Mouse (Mus musculus) thymus, adult 2 months (tissue): Measurements from ENCODE around the gene Slain2. TPM values are rescaled to one million over a fixed set of nuclear protein-coding genes. Genes with fewer than 3 reads are reported as not detected.

Experiments
- DNase-seq: peaks from one replicate; pipeline ENCODE4 v3.0.0; 2021
- H3K27ac ChIP-seq: fragments of 200-500 bp; 2 replicates; pipeline ENCODE4 v1.5.1; 2012; ENCODE audit warnings: low read length, control low read depth; ENCODE audit not compliant: control insufficient read depth, insufficient read depth
- H3K27me3 ChIP-seq: fragments of 200-500 bp; 2 replicates; pipeline ENCODE4 v1.6.1; 2012; ENCODE audit warnings: mild to moderate bottlenecking, low read length, moderate library complexity, mixed read lengths; ENCODE audit not compliant: control insufficient read depth, insufficient read depth
- H3K36me3 ChIP-seq: fragments of 200-500 bp; 2 replicates; pipeline ENCODE4 v1.6.1; 2012; ENCODE audit warnings: mild to moderate bottlenecking, low read length, moderate library complexity; ENCODE audit not compliant: control insufficient read depth, insufficient read depth
- H3K4me1 ChIP-seq: fragments of 200-500 bp; replicated peaks from 2 replicates; pipeline ENCODE4 v1.6.1; 2012; ENCODE audit warnings: low read length; ENCODE audit not compliant: control insufficient read depth, insufficient read depth
- H3K4me3 ChIP-seq: fragments of 200-500 bp; 2 replicates; pipeline ENCODE4 v1.5.1; 2012; ENCODE audit warnings: mild to moderate bottlenecking, low read length, control low read depth, moderate library complexity; ENCODE audit not compliant: control insufficient read depth, insufficient read depth
- CTCF ChIP-seq: fragments of 200-500 bp; IDR thresholded peaks from 2 replicates; pipeline ENCODE4 v1.5.1; 2012; ENCODE audit warnings: mild to moderate bottlenecking, control low read depth, low read length, moderate library complexity, borderline replicate concordance; ENCODE audit not compliant: control insufficient read depth, poor library complexity, insufficient read depth; ENCODE audit errors: extremely low read depth
- POLR2A ChIP-seq: fragments of 200-500 bp; IDR thresholded peaks from 2 replicates; pipeline ENCODE4 v1.6.1; 2012; ENCODE audit warnings: mild to moderate bottlenecking, low read length, control low read depth, moderate library complexity; ENCODE audit not compliant: control insufficient read depth, poor library complexity, insufficient read depth; ENCODE audit errors: extremely low read depth
- WGBS: fragments of 180-500 bp; shearing (Covaris S2); methylation state at CpG from one replicate; pipeline ENCODE4 v1.1.7; 2018; 5-methylcytosine and 5-hydroxymethylcytosine counted together
- polyA plus RNA-seq: library from polyadenylated mRNA; depleted of rRNA; stranded (reverse); fragments of >200 nt; gene quantifications from 2 replicates; pipeline ENCODE4 v1.2.3, GENCODE M21; 2012

Slain2 gene
- polyA plus RNA-seq, 1 experiment, result 24.2 TPM

GRCm38 (mm10) chr5:72886458-72887222, 27.5 kb upstream of the Slain2 start:
- no peak overlapping the region for H3K4me3 ChIP-seq
- no peak for TF ChIP-seq CTCF
- no peak for TF ChIP-seq POLR2A
- no peaks in the 10 kb centered on the region for H3K27me3 ChIP-seq
- no peaks in the 10 kb centered on the region for H3K4me1 ChIP-seq
- H3K36me3 ChIP-seq, result no peaks in the 10 kb centered on the region
- WGBS, result 93% methylated on average over 19 of the region's 19 CpGs
- no peak for DNase-seq
- no peak overlapping the region for H3K27ac ChIP-seq

DNA sequence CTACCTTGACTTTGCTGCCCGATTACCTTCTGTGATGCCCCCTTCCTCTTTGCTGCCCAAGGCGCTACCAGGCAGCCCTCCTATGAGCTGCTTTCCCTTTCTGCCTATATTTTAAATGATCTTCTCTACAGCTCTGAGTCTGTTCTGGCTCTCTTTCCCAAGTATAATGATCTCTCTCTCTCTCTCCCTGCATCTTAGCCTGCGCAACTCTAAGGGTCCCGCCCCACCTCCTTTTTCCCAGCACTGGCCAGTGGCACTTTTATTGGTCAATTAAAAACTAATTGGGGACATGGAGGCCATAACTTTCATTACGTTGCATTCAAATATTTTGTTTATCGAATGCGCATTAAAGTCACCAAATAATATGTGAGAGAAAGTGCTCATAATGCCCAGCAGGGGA, 25.8 kb upstream of the Slain2 start:
- Histone ChIP-seq H3K27me3 (no peaks in the 10 kb centered on the region), H3K4me1 (no peaks in the 10 kb centered on the region), H3K27ac (no peak overlapping the region), H3K36me3 (no peaks in the 10 kb centered on the region), H3K4me3 (no peak overlapping the region)
- DNase-seq, result no peak
- TF ChIP-seq CTCF (no peak), POLR2A (no peak)
- 94% methylated on average over 7 of the region's 7 CpGs for WGBS

GRCm38 (mm10) chr5:72891534-72891933, 22.6 kb upstream of the Slain2 start:
- DNase-seq, result peak; percentile 56

DNA sequence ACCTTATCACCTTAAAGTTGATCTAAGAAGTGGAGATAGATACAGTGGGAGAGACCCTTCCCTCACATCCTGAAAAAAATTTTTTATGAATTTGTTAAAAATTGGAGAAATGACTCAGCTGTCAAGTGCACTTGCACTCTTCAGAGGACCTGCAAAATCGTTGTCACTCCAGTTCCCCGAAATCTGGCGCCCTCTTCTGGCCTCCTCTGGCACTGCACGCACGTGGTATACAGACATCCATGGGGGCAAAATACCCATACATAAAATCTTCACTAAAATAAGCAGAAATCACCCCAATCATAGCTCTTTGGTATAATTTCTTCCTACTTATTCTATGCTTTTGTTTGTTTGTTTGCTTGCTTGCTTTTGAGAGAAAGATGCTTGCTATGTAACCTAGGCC, 20.1 kb upstream of the Slain2 start:
- DNase-seq, result peak; percentile 28
- no peak overlapping the region for H3K27ac ChIP-seq
- H3K4me1 ChIP-seq, result no peaks in the 10 kb centered on the region
- no peak overlapping the region for H3K4me3 ChIP-seq
- peak; percentile 73; the same call in 1 of the 2 replicates for TF ChIP-seq CTCF
- no peak for TF ChIP-seq POLR2A
- WGBS, result 73% methylated on average over 5 of the region's 5 CpGs
- no peaks in the 10 kb centered on the region for H3K36me3 ChIP-seq
- H3K27me3 ChIP-seq, result no peaks in the 10 kb centered on the region

More at GRCm38 (mm10) chr5:72891534-72891933, 22.6 kb upstream of the Slain2 start:
- H3K4me1 ChIP-seq, result no peaks in the 10 kb centered on the region
- H3K27me3 ChIP-seq, result no peaks in the 10 kb centered on the region
- H3K36me3 ChIP-seq, result no peaks in the 10 kb centered on the region
- H3K4me3 ChIP-seq, result no peak overlapping the region
- TF ChIP-seq POLR2A (no peak), CTCF (peak; percentile 57; the same call in 1 of the 2 replicates)
- no peak overlapping the region for H3K27ac ChIP-seq
- WGBS, result 7% methylated on average over 12 of the region's 12 CpGs

DNA sequence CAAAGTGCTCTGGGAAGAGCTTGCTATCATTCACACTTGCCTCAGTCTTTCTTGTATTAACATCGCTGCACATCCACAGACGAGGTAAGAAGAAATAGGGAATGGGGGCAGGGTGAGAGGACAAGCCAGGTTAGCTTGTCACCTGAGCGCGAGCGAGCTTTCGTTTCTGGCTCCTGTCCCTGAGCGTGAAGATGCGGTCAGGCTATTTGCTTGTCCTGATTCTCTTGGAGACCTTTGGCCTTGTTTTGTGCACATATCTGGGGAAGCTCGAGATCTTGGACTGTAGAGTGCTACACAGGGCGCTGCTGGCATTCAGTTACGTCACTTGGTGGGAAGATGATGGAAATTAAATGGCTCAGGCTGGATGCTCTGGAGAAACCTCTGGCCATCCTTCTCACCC, 18.8 kb upstream of the Slain2 start:
- TF ChIP-seq CTCF (no peak), POLR2A (no peak)
- WGBS, result 96% methylated on average over 11 of the region's 11 CpGs
- no peak overlapping the region for H3K27ac ChIP-seq
- no peak overlapping the region for H3K4me3 ChIP-seq
- DNase-seq, result no peak
- H3K36me3 ChIP-seq, result no peaks in the 10 kb centered on the region
- no peaks in the 10 kb centered on the region for H3K27me3 ChIP-seq
- no peaks in the 10 kb centered on the region for H3K4me1 ChIP-seq

- Histone ChIP-seq H3K27ac (no peak overlapping the region), H3K4me3 (no peak overlapping the region), H3K27me3 (no peaks in the 10 kb centered on the region), H3K36me3 (no peaks in the 10 kb centered on the region), H3K4me1 (no peaks in the 10 kb centered on the region)
- 71% methylated on average over 18 of the region's 18 CpGs for WGBS
- TF ChIP-seq POLR2A (no peak), CTCF (no peak)
- no peak for DNase-seq
Measured at GRCm38 (mm10) chr5:72896478-72897279, 17.4 kb upstream of the Slain2 start.

- TF ChIP-seq POLR2A (no peak), CTCF (no peak)
- Histone ChIP-seq H3K4me3 (no peak overlapping the region), H3K27me3 (no peaks in the 10 kb centered on the region), H3K27ac (no peak overlapping the region), H3K4me1 (no peaks in the 10 kb centered on the region), H3K36me3 (no peaks in the 10 kb centered on the region)
- 82% methylated on average over 6 of the region's 6 CpGs for WGBS
- no peak for DNase-seq
Measured at GRCm38 (mm10) chr5:72897998-72898397, 16.1 kb upstream of the Slain2 start.
